Mouse (Mus musculus): ENCODE data around the gene Epb41.

GRCm38 (mm10) chr4:132039521-132039920 lies 35.6 kb downstream of the Epb41 start:
- TF ChIP-seq MYOG (IDR thresholded peaks at IDR 0.05; ENCODE audit: control insufficient read depth, extremely low read depth, insufficient read length): no peak
- TF ChIP-seq CTCF (IDR thresholded peaks at IDR 0.05; ENCODE audit: control insufficient read depth, insufficient read depth, insufficient read length): no peak
- TF ChIP-seq CEBPB (IDR thresholded peaks at IDR 0.05; ENCODE audit: low read depth): no peak

Measured in C2C12 (cell line).